Mouse (Mus musculus) neutrophil, adult 5-6 weeks (primary cell): Measurements from ENCODE around the gene Cwh43. TPM values are rescaled to one million over a fixed set of nuclear protein-coding genes. Genes with fewer than 3 reads are reported as not detected.

Source experiments
- ATAC-seq: fragments of 151-379, 151-347 bp; 2 replicates; pipeline ENCODE4 v1.8.0; 2017; ENCODE audit warnings: mild to moderate bottlenecking, moderate TSS enrichment; ENCODE audit not compliant: insufficient number of reproducible peaks, poor library complexity, low FRiP score, severe bottlenecking; ENCODE audit errors: extremely low read depth
- total RNA-seq: library from RNA; stranded (forward); fragments of 200-1000 nt; gene quantifications from 2 replicates; pipeline ENCODE4 v1.2.3, GENCODE M21; 2017

The Cwh43 gene
- total RNA-seq, 1 experiment from 2014 or later: not detected

- ATAC-seq: 0 out of 2 replicates have a peak, but pooled peaks have one; percentile 31
Measured at GRCm38 (mm10) chr5:73382737-73383646, 22.9 kb upstream of the Cwh43 start.

- no peak for ATAC-seq
Measured at GRCm38 (mm10) chr5:73383647-73383970, 22.3 kb upstream of the Cwh43 start.

- no peak for ATAC-seq
Measured at GRCm38 (mm10) chr5:73393041-73393440, 12.8 kb upstream of the Cwh43 start.

- ATAC-seq: no peak
Measured at GRCm38 (mm10) chr5:73399768-73400526, 5.9 kb upstream of the Cwh43 start.

- no peak for ATAC-seq
Measured at GRCm38 (mm10) chr5:73401341-73401740, 4.5 kb upstream of the Cwh43 start.

GRCm38 (mm10) chr5:73402911-73403310 is 3.0 kb upstream of the Cwh43 start:
- no peak for ATAC-seq

GRCm38 (mm10) chr5:73403311-73404068 is 2.4 kb upstream of the Cwh43 start:
- ATAC-seq: no peak

- ATAC-seq: no peak
Measured at GRCm38 (mm10) chr5:73404790-73405189, 1.1 kb upstream of the Cwh43 start.

GRCm38 (mm10) chr5:73406861-73407260 is 986 bp downstream of the Cwh43 start:
- no peak for ATAC-seq

GRCm38 (mm10) chr5:73409970-73410369 is 4.1 kb downstream of the Cwh43 start:
- ATAC-seq: no peak

- ATAC-seq: no peak
Measured at GRCm38 (mm10) chr5:73411771-73412170, 5.9 kb downstream of the Cwh43 start.

- no peak for ATAC-seq
Measured at GRCm38 (mm10) chr5:73414172-73414571, 8.3 kb downstream of the Cwh43 start.

- ATAC-seq: no peak
Measured at GRCm38 (mm10) chr5:73419045-73419695, 13.3 kb downstream of the Cwh43 start.

- ATAC-seq: no peak
Measured at GRCm38 (mm10) chr5:73426824-73427223, 20.9 kb downstream of the Cwh43 start.

- ATAC-seq: no peak
Measured at GRCm38 (mm10) chr5:73431581-73431980, 25.7 kb downstream of the Cwh43 start.

- ATAC-seq: no peak
Measured at GRCm38 (mm10) chr5:73432805-73433204, 26.9 kb downstream of the Cwh43 start.

GRCm38 (mm10) chr5:73434764-73435163 is 28.9 kb downstream of the Cwh43 start:
- no peak for ATAC-seq

GRCm38 (mm10) chr5:73442176-73442575 is 36.3 kb downstream of the Cwh43 start:
- no peak for ATAC-seq

- no peak for ATAC-seq
Measured at GRCm38 (mm10) chr5:73450276-73450675, 44.4 kb downstream of the Cwh43 start.
